Mouse (Mus musculus): ENCODE measurements around the gene Acvr2b. TPM values are rescaled to one million over a fixed set of nuclear protein-coding genes. Genes with fewer than 3 reads are reported as not detected.

Gene Acvr2b
- polyA plus RNA-seq, 1 experiment, result 6.2 TPM

GRCm38 (mm10) chr9:119445737-119446136 is 43.8 kb downstream of the Acvr2b start:
- no peak for DNase-seq
- TF ChIP-seq CTCF (conservative IDR thresholded peaks at IDR 0.05; ENCODE audit: insufficient read depth, insufficient read length, low read depth, low read length), result no peak
- no peak overlapping the region for H3K27ac ChIP-seq (ENCODE audit: insufficient read depth, low read depth, low read length)
- no peaks in the 10 kb centered on the region for H3K27me3 ChIP-seq (replicated peaks; ENCODE audit: control insufficient read depth, insufficient read depth, low read length)
- H3K36me3 ChIP-seq (ENCODE audit: control insufficient read depth, insufficient read depth, low read length), result no peaks in the 10 kb centered on the region; the same call in 1 of the 2 replicates
- H3K4me1 ChIP-seq (ENCODE audit: control insufficient read depth, insufficient read depth, low read length), result peaks cover 3% of the 10 kb centered on the region; the same call in 1 of the 2 replicates
- H3K4me3 ChIP-seq (ENCODE audit: insufficient read depth, low read depth, low read length), result no peak overlapping the region
- WGBS, result 20% methylated on average over 6 of the region's 6 CpGs

- Histone ChIP-seq H3K4me1 (ENCODE audit: control insufficient read depth, insufficient read depth, low read length) (no peaks in the 10 kb centered on the region), H3K27me3 (replicated peaks; ENCODE audit: control insufficient read depth, insufficient read depth, low read length) (no peaks in the 10 kb centered on the region), H3K4me3 (ENCODE audit: insufficient read depth, low read depth, low read length) (no peak overlapping the region), H3K27ac (ENCODE audit: insufficient read depth, low read depth, low read length) (no peak overlapping the region), H3K36me3 (ENCODE audit: control insufficient read depth, insufficient read depth, low read length) (no peaks in the 10 kb centered on the region)
- 87% methylated on average over 14 of the region's 14 CpGs for WGBS
- no peak for TF ChIP-seq POLR2A (IDR thresholded peaks at IDR 0.05; ENCODE audit: low read depth, low read length)
- no peak for TF ChIP-seq CTCF (conservative IDR thresholded peaks at IDR 0.05; ENCODE audit: insufficient read depth, insufficient read length, low read depth, low read length)
- DNase-seq, result no peak
Measured at GRCm38 (mm10) chr9:119455967-119456366, 54.0 kb downstream of the Acvr2b start.

- DNase-seq, result no peak
- no peak overlapping the region for H3K27ac ChIP-seq (ENCODE audit: insufficient read depth, low read depth, low read length)
- H3K27me3 ChIP-seq (replicated peaks; ENCODE audit: control insufficient read depth, insufficient read depth, low read length), result no peaks in the 10 kb centered on the region
- no peaks in the 10 kb centered on the region for H3K36me3 ChIP-seq (ENCODE audit: control insufficient read depth, insufficient read depth, low read length)
- no peaks in the 10 kb centered on the region for H3K4me1 ChIP-seq (ENCODE audit: control insufficient read depth, insufficient read depth, low read length)
- H3K4me3 ChIP-seq (ENCODE audit: insufficient read depth, low read depth, low read length), result no peak overlapping the region
- WGBS, result 90% methylated on average over 14 of the region's 14 CpGs
- TF ChIP-seq CTCF (conservative IDR thresholded peaks at IDR 0.05; ENCODE audit: insufficient read depth, insufficient read length, low read depth, low read length), result no peak
- no peak for TF ChIP-seq POLR2A (IDR thresholded peaks at IDR 0.05; ENCODE audit: low read depth, low read length)
Measured at GRCm38 (mm10) chr9:119457122-119457521, 55.2 kb downstream of the Acvr2b start.

- TF ChIP-seq CTCF (conservative IDR thresholded peaks at IDR 0.05; ENCODE audit: insufficient read depth, insufficient read length, low read depth, low read length) (peak; percentile 91), POLR2A (IDR thresholded peaks at IDR 0.05; ENCODE audit: low read depth, low read length) (no peak)
- peak; percentile 64 for DNase-seq
- no peaks in the 10 kb centered on the region; the same call in 1 of the 2 replicates for H3K36me3 ChIP-seq (ENCODE audit: control insufficient read depth, insufficient read depth, low read length)
Measured at GRCm38 (mm10) chr9:119460410-119460809, 58.5 kb downstream of the Acvr2b start.

GRCm38 (mm10) chr9:119465056-119465455 is 63.1 kb downstream of the Acvr2b start:
- Histone ChIP-seq H3K4me3 (ENCODE audit: insufficient read depth, low read depth, low read length) (no peak overlapping the region), H3K4me1 (ENCODE audit: control insufficient read depth, insufficient read depth, low read length) (no peaks in the 10 kb centered on the region), H3K27me3 (replicated peaks; ENCODE audit: control insufficient read depth, insufficient read depth, low read length) (no peaks in the 10 kb centered on the region), H3K36me3 (ENCODE audit: control insufficient read depth, insufficient read depth, low read length) (no peaks in the 10 kb centered on the region; the same call in 1 of the 2 replicates), H3K27ac (ENCODE audit: insufficient read depth, low read depth, low read length) (no peak overlapping the region)
- no peak for DNase-seq
- TF ChIP-seq POLR2A (IDR thresholded peaks at IDR 0.05; ENCODE audit: low read depth, low read length) (no peak), CTCF (conservative IDR thresholded peaks at IDR 0.05; ENCODE audit: insufficient read depth, insufficient read length, low read depth, low read length) (no peak)
- 90% methylated on average over 6 of the region's 6 CpGs for WGBS

More at GRCm38 (mm10) chr9:119460410-119460809, 58.5 kb downstream of the Acvr2b start:
- H3K4me3 ChIP-seq (ENCODE audit: insufficient read depth, low read depth, low read length), result no peak overlapping the region
- no peaks in the 10 kb centered on the region for H3K27me3 ChIP-seq (replicated peaks; ENCODE audit: control insufficient read depth, insufficient read depth, low read length)
- H3K4me1 ChIP-seq (ENCODE audit: control insufficient read depth, insufficient read depth, low read length), result no peaks in the 10 kb centered on the region
- WGBS, result 39% methylated on average over 8 of the region's 8 CpGs
- no peak overlapping the region for H3K27ac ChIP-seq (ENCODE audit: insufficient read depth, low read depth, low read length)

- peak; percentile 58 for DNase-seq
- 54% methylated on average over 7 of the region's 7 CpGs for WGBS
- H3K27me3 ChIP-seq (replicated peaks; ENCODE audit: control insufficient read depth, insufficient read depth, low read length), result no peaks in the 10 kb centered on the region
- H3K27ac ChIP-seq (ENCODE audit: insufficient read depth, low read depth, low read length), result no peak overlapping the region
- H3K4me3 ChIP-seq (ENCODE audit: insufficient read depth, low read depth, low read length), result no peak overlapping the region
- TF ChIP-seq POLR2A (IDR thresholded peaks at IDR 0.05; ENCODE audit: low read depth, low read length) (no peak), CTCF (conservative IDR thresholded peaks at IDR 0.05; ENCODE audit: insufficient read depth, insufficient read length, low read depth, low read length) (peak; percentile 66)
- H3K4me1 ChIP-seq (ENCODE audit: control insufficient read depth, insufficient read depth, low read length), result no peaks in the 10 kb centered on the region
- H3K36me3 ChIP-seq (ENCODE audit: control insufficient read depth, insufficient read depth, low read length), result no peaks in the 10 kb centered on the region; the same call in 1 of the 2 replicates
Measured at GRCm38 (mm10) chr9:119465595-119465994, 63.7 kb downstream of the Acvr2b start.

GRCm38 (mm10) chr9:119469691-119470353 is 67.9 kb downstream of the Acvr2b start:
- Histone ChIP-seq H3K4me1 (ENCODE audit: control insufficient read depth, insufficient read depth, low read length) (peaks cover 3% of the 10 kb centered on the region), H3K27ac (ENCODE audit: insufficient read depth, low read depth, low read length) (no peak overlapping the region), H3K27me3 (replicated peaks; ENCODE audit: control insufficient read depth, insufficient read depth, low read length) (no peaks in the 10 kb centered on the region), H3K36me3 (ENCODE audit: control insufficient read depth, insufficient read depth, low read length) (no peaks in the 10 kb centered on the region), H3K4me3 (ENCODE audit: insufficient read depth, low read depth, low read length) (no peak overlapping the region)
- 80% methylated on average over 8 of the region's 8 CpGs for WGBS
- no peak for DNase-seq
- TF ChIP-seq CTCF (conservative IDR thresholded peaks at IDR 0.05; ENCODE audit: insufficient read depth, insufficient read length, low read depth, low read length) (no peak), POLR2A (IDR thresholded peaks at IDR 0.05; ENCODE audit: low read depth, low read length) (no peak)
